Mouse (Mus musculus) limb, embryonic 15.5 days (tissue): ENCODE measurements around the gene Pln. TPM values are rescaled to one million over a fixed set of nuclear protein-coding genes. Genes with fewer than 3 reads are reported as not detected.

Source experiments
- ATAC-seq: fragments of 200-750 bp; cut with Nextera tagmentation; 2 replicates; pipeline ENCODE4 v1.8.0; 2017; ENCODE audit warnings: low read depth, moderate TSS enrichment; ENCODE audit not compliant: insufficient number of reproducible peaks, low FRiP score, low TSS enrichment
- H3K27ac ChIP-seq: fragments of 300-500 bp; sonication (generic); 2 replicates; pipeline ENCODE4 v1.5.1; 2015; ENCODE audit warnings: moderate library complexity, mild to moderate bottlenecking, inconsistent platforms
- H3K27me3 ChIP-seq: fragments of 300-500 bp; sonication (generic); 2 replicates; pipeline ENCODE4 v1.6.1; 2015; ENCODE audit warnings: inconsistent platforms
- H3K36me3 ChIP-seq: fragments of 300-500 bp; sonication (generic); 2 replicates; pipeline ENCODE4 v1.6.1; 2015; ENCODE audit warnings: inconsistent platforms
- H3K4me1 ChIP-seq: fragments of 300-500 bp; sonication (generic); 2 replicates; pipeline ENCODE4 v1.6.1; 2015; ENCODE audit warnings: inconsistent platforms
- H3K4me2 ChIP-seq: fragments of 300-500 bp; sonication (generic); 2 replicates; pipeline ENCODE4 v1.6.1; 2015; ENCODE audit warnings: mild to moderate bottlenecking, inconsistent platforms
- H3K4me3 ChIP-seq: fragments of 300-500 bp; sonication (generic); 2 replicates; pipeline ENCODE4 v1.5.1; 2015; ENCODE audit warnings: mild to moderate bottlenecking, inconsistent platforms
- H3K9ac ChIP-seq: fragments of 300-500 bp; sonication (generic); 2 replicates; pipeline ENCODE4 v1.6.1; 2015; ENCODE audit warnings: inconsistent platforms
- H3K9me3 ChIP-seq: fragments of 300-500 bp; sonication (generic); 2 replicates; pipeline ENCODE4 v1.6.1; 2016; ENCODE audit warnings: inconsistent platforms
- WGBS: fragments of 180-500 bp; shearing (Covaris S2); methylation state at CpG from one replicate; pipeline ENCODE4 v1.1.7; 2015; 5-methylcytosine and 5-hydroxymethylcytosine counted together
- polyA plus RNA-seq: library from polyadenylated mRNA; unstranded; fragments of >200 nt; fragmentation: Nextera tagmentation; extraction: Ambion mirVana; gene quantifications from 2 replicates; pipeline ENCODE4 v1.2.1, GENCODE M21; 2015

Gene Pln
- polyA plus RNA-seq, 1 experiment from 2014 or later: 1.4 TPM

- Histone ChIP-seq H3K9ac (no peak overlapping the region), H3K4me3 (no peak overlapping the region), H3K9me3 (no peaks in the 10 kb centered on the region), H3K4me1 (peaks cover 5% of the 10 kb centered on the region), H3K4me2 (no peak overlapping the region), H3K27me3 (no peaks in the 10 kb centered on the region), H3K36me3 (peaks cover 11% of the 10 kb centered on the region), H3K27ac (no peak overlapping the region)
- WGBS: 86% methylated on average over 6 of the region's 6 CpGs
- ATAC-seq: no peak
These were observed 36.6 kb downstream of the Pln start for GRCm38 (mm10) chr10:53373885-53374578.

GRCm38 (mm10) chr10:53377096-53377495, 39.6 kb downstream of the Pln start:
- Histone ChIP-seq H3K4me2 (0 out of 2 replicates have a peak overlapping the region, but pooled peaks have one; percentile 7), H3K9ac (no peak overlapping the region), H3K27me3 (no peaks in the 10 kb centered on the region)

GRCm38 (mm10) chr10:53378296-53378695, 40.8 kb downstream of the Pln start:
- H3K4me2 ChIP-seq: peak overlapping the region; percentile 54
- WGBS: 69% methylated on average over 6 of the region's 6 CpGs
- H3K36me3 ChIP-seq: no peaks in the 10 kb centered on the region
- H3K9me3 ChIP-seq: no peaks in the 10 kb centered on the region
- ATAC-seq: no peak
- H3K27ac ChIP-seq: no peak overlapping the region
- H3K9ac ChIP-seq: no peak overlapping the region
- H3K4me3 ChIP-seq: peak overlapping the region; percentile 87
- peaks cover 8% of the 10 kb centered on the region for H3K4me1 ChIP-seq
- no peaks in the 10 kb centered on the region for H3K27me3 ChIP-seq

More at GRCm38 (mm10) chr10:53377096-53377495, 39.6 kb downstream of the Pln start:
- H3K36me3 ChIP-seq: no peaks in the 10 kb centered on the region
- no peak for ATAC-seq
- no peak overlapping the region for H3K4me3 ChIP-seq
- H3K4me1 ChIP-seq: peaks cover 8% of the 10 kb centered on the region
- no peaks in the 10 kb centered on the region for H3K9me3 ChIP-seq
- no peak overlapping the region for H3K27ac ChIP-seq

GRCm38 (mm10) chr10:53378981-53379708, 41.7 kb downstream of the Pln start:
- Histone ChIP-seq H3K4me3 (peak overlapping the region; percentile 87), H3K36me3 (no peaks in the 10 kb centered on the region), H3K27me3 (no peaks in the 10 kb centered on the region), H3K4me2 (peak overlapping the region; percentile 54), H3K9me3 (no peaks in the 10 kb centered on the region), H3K4me1 (peaks cover 8% of the 10 kb centered on the region), H3K27ac (peak overlapping the region; percentile 99), H3K9ac (peak overlapping the region; percentile 97)
- WGBS: under 1% methylated on average over 59 of the region's 59 CpGs
- peak; percentile 76 for ATAC-seq

- Histone ChIP-seq H3K27me3 (no peaks in the 10 kb centered on the region), H3K27ac (peak within 1 kb of the TSS; percentile 99), H3K9me3 (no peaks in the 10 kb centered on the region), H3K4me2 (peak within 1 kb of the TSS; percentile 54), H3K36me3 (no peaks in the 10 kb centered on the region), H3K9ac (peak within 1 kb of the TSS; percentile 97), H3K4me3 (peak within 1 kb of the TSS; percentile 87), H3K4me1 (peaks cover 8% of the 10 kb centered on the region)
- WGBS: 0% methylated on average over 31 of the region's 31 CpGs
- peak; percentile 96 for ATAC-seq
These were observed 42.2 kb downstream of the Pln start, which contains the start of gene Cep85l for GRCm38 (mm10) chr10:53379709-53380106. Gene Cep85l (minus strand): TSS chr10:53379947.

- no peak for ATAC-seq
These were observed 45.4 kb downstream of the Pln start for GRCm38 (mm10) chr10:53382696-53383365.

GRCm38 (mm10) chr10:53384896-53385295, 47.4 kb downstream of the Pln start:
- no peak overlapping the region for H3K4me2 ChIP-seq
- H3K4me3 ChIP-seq: no peak overlapping the region
- H3K27me3 ChIP-seq: no peaks in the 10 kb centered on the region
- 76% methylated on average over 1 of the region's 1 CpGs for WGBS
- H3K4me1 ChIP-seq: peaks cover 3% of the 10 kb centered on the region
- no peaks in the 10 kb centered on the region for H3K9me3 ChIP-seq
- H3K27ac ChIP-seq: no peak overlapping the region
- no peak overlapping the region for H3K9ac ChIP-seq
- no peaks in the 10 kb centered on the region for H3K36me3 ChIP-seq
- no peak for ATAC-seq

More at GRCm38 (mm10) chr10:53382696-53383365, 45.4 kb downstream of the Pln start:
- H3K27me3 ChIP-seq: no peaks in the 10 kb centered on the region
- no peak overlapping the region for H3K4me3 ChIP-seq
- 65% methylated on average over 7 of the region's 7 CpGs for WGBS
- no peak overlapping the region for H3K4me2 ChIP-seq
- no peak overlapping the region for H3K27ac ChIP-seq
- H3K9me3 ChIP-seq: no peaks in the 10 kb centered on the region
- no peaks in the 10 kb centered on the region for H3K36me3 ChIP-seq
- no peak overlapping the region for H3K9ac ChIP-seq
- peaks cover 3% of the 10 kb centered on the region for H3K4me1 ChIP-seq

- Histone ChIP-seq H3K27ac (no peak overlapping the region), H3K4me1 (no peaks in the 10 kb centered on the region), H3K9me3 (no peaks in the 10 kb centered on the region), H3K4me2 (no peak overlapping the region), H3K9ac (no peak overlapping the region), H3K27me3 (no peaks in the 10 kb centered on the region), H3K36me3 (no peaks in the 10 kb centered on the region), H3K4me3 (no peak overlapping the region)
- WGBS: 61% methylated on average over 5 of the region's 5 CpGs
- no peak for ATAC-seq
These were observed 48.0 kb downstream of the Pln start for GRCm38 (mm10) chr10:53385438-53385837.

GRCm38 (mm10) chr10:53388227-53388920, 50.9 kb downstream of the Pln start:
- 59% methylated on average over 6 of the region's 6 CpGs for WGBS
- no peak overlapping the region for H3K4me3 ChIP-seq
- H3K4me2 ChIP-seq: no peak overlapping the region
- no peaks in the 10 kb centered on the region for H3K9me3 ChIP-seq
- H3K36me3 ChIP-seq: no peaks in the 10 kb centered on the region
- no peak overlapping the region for H3K9ac ChIP-seq
- no peak overlapping the region for H3K27ac ChIP-seq
- H3K27me3 ChIP-seq: no peaks in the 10 kb centered on the region
- ATAC-seq: no peak
- no peaks in the 10 kb centered on the region for H3K4me1 ChIP-seq

- Histone ChIP-seq H3K4me3 (no peak overlapping the region), H3K27ac (no peak overlapping the region), H3K9ac (no peak overlapping the region), H3K4me1 (peaks cover 6% of the 10 kb centered on the region; the same call in 1 of the 2 replicates), H3K27me3 (no peaks in the 10 kb centered on the region), H3K4me2 (no peak overlapping the region), H3K36me3 (no peaks in the 10 kb centered on the region), H3K9me3 (no peaks in the 10 kb centered on the region)
- no peak for ATAC-seq
- 78% methylated on average over 9 of the region's 9 CpGs for WGBS
These were observed 57.6 kb downstream of the Pln start for GRCm38 (mm10) chr10:53394923-53395629.
